Mouse (Mus musculus) ovary, adult 10 weeks (tissue): ENCODE measurements around the gene Crabp2. TPM values are rescaled to one million over a fixed set of nuclear protein-coding genes. Genes with fewer than 3 reads are reported as not detected.

ENCODE experiments used
- polyA plus RNA-seq: library from polyadenylated mRNA; stranded (reverse); fragments of 350-450 nt; fragmentation: Illumina TruSeq; extraction: RNeasy Lipid Tissue Mini Kit (QIAGEN cat#74804); gene quantifications from one replicate; pipeline ENCODE4 v1.2.3, GENCODE M21; 2014

Gene Crabp2
- 20.6 TPM for polyA plus RNA-seq

GRCm38 (mm10) chr3:87948378-87949265, at the start of gene Crabp2:
Crabp2 (plus strand) TSS chr3:87948666.

DNA sequence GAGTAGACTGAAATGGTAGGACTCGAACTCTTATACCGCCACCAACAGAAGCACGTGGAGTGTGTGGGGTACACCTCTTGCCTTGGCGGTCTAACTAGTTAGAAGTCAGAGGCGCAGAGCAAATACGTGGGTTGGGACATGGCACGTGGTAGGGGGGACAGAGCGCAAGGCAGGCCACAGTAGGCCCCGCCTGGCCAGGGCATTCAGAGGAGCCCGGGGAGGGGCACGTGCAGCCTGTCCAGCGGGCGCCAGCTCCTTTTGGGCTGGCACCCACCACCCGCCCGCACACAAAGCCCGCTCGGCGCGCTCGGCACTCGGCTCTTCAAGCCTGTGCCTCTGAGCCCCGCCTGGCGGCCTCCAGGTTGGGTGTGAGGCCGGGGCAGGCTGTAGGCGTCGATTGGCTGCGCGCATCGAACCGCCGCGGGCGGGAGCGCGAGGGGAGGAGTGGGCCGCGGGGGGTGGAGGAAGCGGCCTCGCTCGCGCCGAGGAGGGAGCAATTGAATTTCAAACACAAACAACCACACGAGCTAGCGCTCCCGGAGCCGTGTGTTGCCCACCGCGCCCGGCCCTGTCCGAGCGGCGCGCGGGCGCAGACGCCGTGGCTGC, 42.5 kb upstream of the Crabp2 start, which contains the start of gene Hdgf:
TSS of gene Hdgf (plus strand) at position 442 of the 606 bp plus-strand sequence.

GRCm38 (mm10) chr3:87919336-87920108, 28.9 kb upstream of the Crabp2 start, which contains the start of gene Mrpl24:
Mrpl24 (plus strand) TSS chr3:87919506.

DNA sequence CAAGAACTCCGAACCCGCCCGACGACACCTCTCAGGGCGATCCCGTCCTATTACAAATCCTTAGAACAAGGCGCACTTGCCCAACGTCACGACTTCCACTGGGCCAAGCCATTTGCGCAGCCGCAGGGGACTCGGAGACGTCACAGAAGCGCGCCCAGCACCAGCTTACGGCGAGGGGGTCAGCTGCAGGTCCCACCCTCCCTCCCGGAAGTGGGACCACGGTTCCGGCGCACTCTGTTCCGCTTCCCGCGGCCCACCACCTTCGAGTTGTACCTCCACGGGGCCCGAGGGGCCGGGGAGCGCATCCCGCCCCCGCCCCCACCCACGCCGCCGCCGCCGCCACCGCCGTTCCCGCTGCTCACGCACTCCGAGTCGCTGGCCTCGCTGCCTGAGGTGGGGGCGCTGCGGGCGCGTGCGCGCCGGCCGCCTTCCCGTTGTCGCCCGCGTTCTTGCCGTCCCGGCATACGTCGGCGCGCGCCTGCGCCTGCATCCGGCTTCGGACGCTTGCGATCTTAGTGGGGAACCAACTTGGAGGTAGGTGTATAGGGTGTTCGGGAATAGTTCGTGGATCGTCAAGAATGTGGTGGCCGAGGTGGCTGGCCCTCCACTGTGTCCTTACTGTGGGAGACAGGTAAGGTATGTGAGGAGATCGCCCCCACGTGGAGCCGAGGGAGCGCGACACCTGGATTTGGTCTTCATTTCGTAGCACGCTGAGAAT, 18.2 kb upstream of the Crabp2 start, which contains the start of the genes Isg20l2 and Rrnad1:
TSS of gene Isg20l2 (plus strand) at position 237 of the 718 bp plus-strand sequence.
TSS of gene Rrnad1 (minus strand) at position 640 of the 718 bp plus-strand sequence.

GRCm38 (mm10) chr3:87970939-87971488, 22.5 kb downstream of the Crabp2 start, which contains the start of gene Nes:
Nes (plus strand) TSS chr3:87971078.

DNA sequence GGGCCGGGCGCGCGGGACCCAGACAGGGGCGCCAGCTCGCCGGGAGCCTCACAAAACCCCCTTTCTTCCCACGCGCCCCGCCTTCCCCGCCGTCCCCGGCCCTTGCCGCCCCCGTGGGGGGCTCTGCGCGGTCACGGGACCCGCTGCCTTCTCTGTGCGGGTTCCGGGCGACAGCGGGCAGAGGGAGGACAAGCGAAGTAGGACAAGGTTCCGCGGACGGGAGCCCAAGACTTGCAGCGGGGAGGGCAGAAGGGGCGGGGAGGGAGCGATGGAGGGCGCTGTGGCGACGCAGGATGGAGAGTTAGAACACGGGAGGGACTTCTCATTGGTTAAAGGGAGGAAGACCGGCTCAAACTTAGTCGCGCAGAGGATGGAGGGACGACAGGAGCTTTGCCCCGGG, 51.7 kb downstream of the Crabp2 start, which contains the start of gene Bcan:
TSS of gene Bcan (minus strand) at position 50 of the 400 bp plus-strand sequence.

Other genes with a start within 250 kb of the Crabp2 start
- 0.88 TPM for gene Lrrc71, start 200.0 kb upstream of the Crabp2 start, polyA plus RNA-seq
- not detected for gene Ntrk1, start 153.5 kb upstream of the Crabp2 start, polyA plus RNA-seq
- not detected for gene Insrr, start 151.7 kb upstream of the Crabp2 start, polyA plus RNA-seq
- 1.1 TPM for gene Pear1, start 124.4 kb upstream of the Crabp2 start, polyA plus RNA-seq
- gene Sh2d2a, start 101.9 kb upstream of the Crabp2 start, polyA plus RNA-seq: 0.14 TPM
- 3.7 TPM for gene Prcc, start 63.1 kb upstream of the Crabp2 start, polyA plus RNA-seq
- 146 TPM for gene Hdgf, start 42.3 kb upstream of the Crabp2 start, polyA plus RNA-seq
- gene Mrpl24, start 29.2 kb upstream of the Crabp2 start, polyA plus RNA-seq: 52.2 TPM
- 42.8 TPM for gene Isg20l2, start 18.4 kb upstream of the Crabp2 start, polyA plus RNA-seq
- 5.2 TPM for gene Rrnad1, start 17.9 kb upstream of the Crabp2 start, polyA plus RNA-seq
- 8.0 TPM for gene Nes, start 22.4 kb downstream of the Crabp2 start, polyA plus RNA-seq
- 0.74 TPM for gene Bcan, start 51.6 kb downstream of the Crabp2 start, polyA plus RNA-seq
- gene Hapln2, start 78.9 kb downstream of the Crabp2 start, polyA plus RNA-seq: not detected
- 8.7 TPM for gene Gpatch4, start 94.4 kb downstream of the Crabp2 start, polyA plus RNA-seq
- gene Naxe, start 109.8 kb downstream of the Crabp2 start, polyA plus RNA-seq: 23.3 TPM
- not detected for gene Ttc24, start 129.6 kb downstream of the Crabp2 start, polyA plus RNA-seq
- 0.88 TPM for gene Iqgap3, start 133.3 kb downstream of the Crabp2 start, polyA plus RNA-seq
- gene Mef2d, start 193.7 kb downstream of the Crabp2 start, polyA plus RNA-seq: 12.0 TPM